Mouse (Mus musculus) liver, embryonic 14.5 days (tissue): Measurements from ENCODE around the gene Ranbp1. TPM values are rescaled to one million over a fixed set of nuclear protein-coding genes. Genes with fewer than 3 reads are reported as not detected.
A peak's percentile ranks its signal among the peaks of the same experiment; 100 is the strongest.

Experiments used
- ATAC-seq: fragments of 200-750 bp; cut with Nextera tagmentation; 2 replicates; pipeline ENCODE4 v1.8.0; 2017; ENCODE audit warnings: moderate number of reproducible peaks, mild to moderate bottlenecking, moderate library complexity; ENCODE audit not compliant: insufficient read depth
- DNase-seq, 3 experiments: peaks; one replicate each; pipeline ENCODE4 v3.0.0-alpha.2; 2012 to 2013; ENCODE audit warnings: low read depth in 3 of 3, low spot score in 3 of 3
- H3K27ac ChIP-seq: fragments of 300-500 bp; sonication (generic); 2 replicates; pipeline ENCODE4 v1.5.1; 2014; ENCODE audit warnings: moderate library complexity, mild to moderate bottlenecking, control low read depth, inconsistent platforms
- H3K27me3 ChIP-seq: fragments of 300-500 bp; sonication (generic); 2 replicates; pipeline ENCODE4 v1.6.1; 2014; ENCODE audit warnings: mild to moderate bottlenecking, low read length, moderate library complexity; ENCODE audit not compliant: control insufficient read depth, insufficient read depth
- H3K36me3 ChIP-seq: fragments of 300-500 bp; sonication (generic); replicated peaks from 2 replicates; pipeline ENCODE4 v1.6.1; 2014; ENCODE audit warnings: low read depth; ENCODE audit not compliant: control insufficient read depth, insufficient read depth
- H3K4me1 ChIP-seq, 2 experiments: fragments of 200-500 bp in 1 of 2; fragments of 300-500 bp in 1 of 2; sonication (generic) in 1 of 2; replicated peaks; 2 replicates each; pipeline ENCODE4 v1.6.1; 2012 to 2014; ENCODE audit warnings: antibody characterized with exemption in 1 of 2, inconsistent platforms in 1 of 2, low read length in 1 of 2; ENCODE audit not compliant: control insufficient read depth in 2 of 2, insufficient read depth in 2 of 2
- H3K4me2 ChIP-seq: fragments of 300-500 bp; sonication (generic); 2 replicates; pipeline ENCODE4 v1.6.1; 2014; ENCODE audit warnings: low read depth, mild to moderate bottlenecking, control low read depth, moderate library complexity
- H3K4me3 ChIP-seq, 2 experiments: fragments of 200-500 bp in 1 of 2; fragments of 300-500 bp in 1 of 2; sonication (generic) in 1 of 2; 2 replicates each; pipeline ENCODE4 v1.5.1; 2012 to 2014; ENCODE audit warnings: low read depth in 2 of 2, low read length in 2 of 2, mild to moderate bottlenecking in 2 of 2, control low read depth in 1 of 2, inconsistent platforms in 1 of 2, moderate library complexity in 1 of 2; ENCODE audit not compliant: insufficient read depth in 1 of 2
- H3K9ac ChIP-seq: fragments of 300-500 bp; sonication (generic); replicated peaks from 2 replicates; pipeline ENCODE4 v1.6.1; 2014; ENCODE audit warnings: mild to moderate bottlenecking, control low read depth, moderate library complexity
- H3K9me3 ChIP-seq: fragments of 300-500 bp; sonication (generic); 2 replicates; pipeline ENCODE4 v1.6.1; 2016; ENCODE audit warnings: low read length, mixed read lengths; ENCODE audit not compliant: control insufficient read depth
- CTCF ChIP-seq: IDR thresholded peaks from 2 replicates; pipeline ENCODE4 v1.5.1; 2016; ENCODE audit warnings: antibody characterized with exemption, low read depth, control low read depth
- EP300 ChIP-seq: IDR thresholded peaks from 2 replicates; pipeline ENCODE4 v1.6.1; 2016; ENCODE audit warnings: antibody characterized with exemption, low read depth
- WGBS: fragments of 180-500 bp; shearing (Covaris S2); extraction: QIAGEN DNeasy Blood & Tissue Kit; methylation state at CpG from one replicate; pipeline ENCODE4 v1.1.7; 2014; ENCODE audit not compliant: insufficient replicate concordance; 5-methylcytosine and 5-hydroxymethylcytosine counted together
- polyA plus RNA-seq, 2 experiments: library from polyadenylated mRNA; depleted of rRNA in 1 of 2; stranded (reverse) in 1 of 2; unstranded in 1 of 2; fragments of >200 nt; fragmentation: Nextera tagmentation in 1 of 2; extraction: Ambion mirVana in 1 of 2; gene quantifications; 2 replicates each; pipeline versions ENCODE4 v1.2.1 to v1.2.3; 2012 to 2014

The Ranbp1 gene
- polyA plus RNA-seq, 2 experiments, result 148 to 338 TPM

DNA sequence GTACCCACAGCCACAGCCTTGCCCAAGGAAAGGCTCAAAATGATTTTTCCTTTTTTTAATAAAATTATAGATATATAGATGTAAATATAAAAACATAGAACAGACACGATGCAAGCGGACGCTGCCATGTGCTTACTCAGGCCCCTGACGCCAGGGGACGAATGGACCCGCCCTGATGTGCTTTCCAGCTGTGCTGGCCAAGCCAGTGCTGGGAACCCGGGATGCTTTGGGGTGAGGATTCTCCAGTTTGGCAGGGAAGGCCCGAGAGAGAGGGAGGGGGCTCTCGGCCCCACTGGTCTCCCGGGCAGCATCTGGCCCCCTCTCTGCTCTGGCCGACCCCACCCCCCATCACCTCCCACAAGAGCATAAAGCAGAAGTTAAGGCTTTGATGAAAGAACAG lies 26.3 kb downstream of the Ranbp1 start:
- no peaks in the 10 kb centered on the region for H3K4me1 ChIP-seq
- 75% methylated on average over 11 of the region's 11 CpGs for WGBS
- no peak for ATAC-seq
- no peak overlapping the region for H3K27ac ChIP-seq
- H3K4me3 ChIP-seq, result no peak overlapping the region
- DNase-seq, result no peak
- H3K4me2 ChIP-seq, result no peak overlapping the region
- H3K36me3 ChIP-seq, result no peaks in the 10 kb centered on the region
- TF ChIP-seq CTCF (no peak), EP300 (no peak)
- no peak overlapping the region for H3K9ac ChIP-seq
- H3K9me3 ChIP-seq, result no peaks in the 10 kb centered on the region
- H3K27me3 ChIP-seq, result no peaks in the 10 kb centered on the region

DNA sequence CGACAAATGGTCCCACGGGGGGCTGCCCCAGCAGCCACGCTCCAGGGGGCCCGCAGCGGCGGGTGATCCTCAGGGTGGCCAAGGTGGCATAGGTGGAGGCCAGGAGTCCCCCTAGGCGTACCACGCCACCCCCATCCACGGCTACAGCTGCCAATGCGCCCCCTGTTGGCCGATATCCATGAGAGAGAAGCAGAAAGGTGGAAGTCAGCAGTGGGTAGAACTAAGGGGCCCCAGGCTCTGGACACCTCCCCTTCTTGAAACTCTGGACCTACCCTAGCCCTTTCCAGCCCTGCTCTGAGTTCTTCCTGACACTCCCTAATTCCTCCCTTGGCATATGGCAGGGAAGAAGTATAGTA lies 27.0 kb downstream of the Ranbp1 start:
- WGBS, result 53% methylated on average over 11 of the region's 11 CpGs
- H3K9me3 ChIP-seq, result no peaks in the 10 kb centered on the region

DNA sequence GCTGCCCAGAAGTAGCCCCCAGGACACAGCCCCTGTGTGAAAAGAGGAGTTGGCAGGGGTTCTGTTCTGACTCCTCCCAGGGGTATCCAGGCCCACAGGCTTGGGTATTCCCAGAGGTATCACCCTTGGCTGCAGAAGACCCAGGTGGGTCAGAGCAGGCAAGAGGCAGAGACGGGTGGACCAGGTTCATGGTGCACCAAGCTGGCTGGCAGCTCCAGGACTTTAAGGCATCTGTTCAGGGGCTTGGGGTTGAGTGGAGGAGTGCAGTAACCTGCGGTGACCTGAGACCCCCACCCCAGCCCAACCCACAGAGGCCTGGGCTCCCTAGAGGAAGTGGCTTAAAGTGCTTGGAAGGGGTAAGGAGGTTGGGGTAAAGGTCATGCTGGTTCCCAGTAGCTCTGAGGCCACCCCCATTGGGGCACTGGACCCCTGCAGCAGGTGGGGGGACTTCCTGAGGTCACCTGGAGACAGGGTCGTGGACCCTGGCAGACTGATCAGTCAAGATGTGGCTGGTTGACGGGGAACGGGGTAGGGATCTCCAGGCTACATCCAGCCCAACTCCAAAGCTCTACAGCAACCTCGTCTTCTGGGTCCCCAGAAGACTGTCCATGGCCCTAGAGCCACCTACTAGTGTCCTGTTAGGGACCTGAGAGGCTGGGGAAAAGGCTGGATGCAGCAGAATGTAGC lies 27.5 kb downstream of the Ranbp1 start:
- DNase-seq, result no peak
- no peaks in the 10 kb centered on the region for H3K27me3 ChIP-seq
- H3K9me3 ChIP-seq, result no peaks in the 10 kb centered on the region
- H3K27ac ChIP-seq, result no peak overlapping the region
- H3K4me1 ChIP-seq, result no peaks in the 10 kb centered on the region
- no peak overlapping the region for H3K9ac ChIP-seq
- 62% methylated on average over 6 of the region's 6 CpGs for WGBS
- no peak for ATAC-seq
- H3K4me2 ChIP-seq, result no peak overlapping the region
- no peak overlapping the region for H3K4me3 ChIP-seq
- TF ChIP-seq CTCF (no peak), EP300 (no peak)
- H3K36me3 ChIP-seq, result no peaks in the 10 kb centered on the region

More for the DNA sequence above, 27.0 kb downstream of the Ranbp1 start:
- no peak overlapping the region for H3K27ac ChIP-seq
- H3K36me3 ChIP-seq, result no peaks in the 10 kb centered on the region
- no peak overlapping the region for H3K9ac ChIP-seq
- ATAC-seq (no peak), DNase-seq (no peak)
- no peaks in the 10 kb centered on the region for H3K4me1 ChIP-seq
- H3K4me3 ChIP-seq, result no peak overlapping the region
- no peak overlapping the region for H3K4me2 ChIP-seq
- TF ChIP-seq CTCF (peak; percentile 63), EP300 (no peak)
- H3K27me3 ChIP-seq, result no peaks in the 10 kb centered on the region

DNA sequence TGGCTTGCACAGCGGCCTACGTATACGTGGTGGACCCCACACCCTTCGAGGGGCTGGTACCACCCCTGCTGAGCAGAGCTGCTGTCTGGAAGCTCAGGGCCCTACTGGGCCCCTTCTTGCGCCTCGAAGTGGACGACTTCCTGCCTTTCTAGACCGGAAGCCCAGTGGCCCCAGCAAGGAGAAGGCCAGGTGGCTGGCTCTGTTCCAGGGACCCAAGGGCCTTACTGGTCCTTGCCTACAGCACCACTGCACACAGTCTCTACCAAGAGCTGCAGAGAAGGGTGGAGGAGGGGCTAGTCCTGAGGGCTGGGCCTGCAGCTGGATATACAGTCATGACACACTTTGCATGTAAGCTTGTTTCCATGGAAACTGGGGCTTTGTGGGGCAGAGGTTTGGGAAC lies 28.5 kb downstream of the Ranbp1 start:
- Histone ChIP-seq H3K36me3 (no peaks in the 10 kb centered on the region), H3K9ac (no peak overlapping the region), H3K9me3 (no peaks in the 10 kb centered on the region), H3K4me2 (no peak overlapping the region), H3K4me3 (no peak overlapping the region), H3K4me1 (no peaks in the 10 kb centered on the region), H3K27me3 (no peaks in the 10 kb centered on the region), H3K27ac (no peak overlapping the region)
- DNase-seq, result no peak
- WGBS, result 30% methylated on average over 8 of the region's 8 CpGs
- TF ChIP-seq EP300 (no peak), CTCF (no peak)
- no peak for ATAC-seq

DNA sequence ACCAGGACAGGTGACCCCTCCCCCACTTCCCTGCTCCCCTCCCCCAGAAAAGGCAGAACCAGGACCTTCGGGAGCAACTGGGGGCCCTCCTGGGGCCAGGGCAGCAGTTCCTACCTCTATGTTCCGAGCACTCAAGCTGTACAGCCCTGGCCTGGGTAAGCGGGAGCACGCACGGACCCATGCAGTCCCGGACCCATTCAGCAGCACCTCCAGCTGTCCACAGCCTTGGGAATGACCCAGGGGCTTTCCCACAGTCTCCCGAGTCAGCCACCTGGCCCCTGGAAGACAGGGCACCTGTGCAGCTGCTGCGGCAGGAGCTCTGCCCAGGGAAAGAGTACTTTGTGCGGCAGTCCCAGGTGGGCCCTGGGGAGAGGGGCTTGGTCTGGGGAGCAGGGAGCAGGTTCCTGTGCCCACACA lies 29.9 kb downstream of the Ranbp1 start:
- H3K27ac ChIP-seq, result no peak overlapping the region
- no peak for DNase-seq
- H3K36me3 ChIP-seq, result no peaks in the 10 kb centered on the region
- H3K4me1 ChIP-seq, result no peaks in the 10 kb centered on the region
- TF ChIP-seq CTCF, result no peak
- no peak for TF ChIP-seq EP300
- H3K9ac ChIP-seq, result no peak overlapping the region
- no peaks in the 10 kb centered on the region for H3K27me3 ChIP-seq
- H3K9me3 ChIP-seq, result no peaks in the 10 kb centered on the region
- H3K4me2 ChIP-seq, result no peak overlapping the region
- 72% methylated on average over 9 of the region's 9 CpGs for WGBS
- no peak for ATAC-seq
- H3K4me3 ChIP-seq, result no peak overlapping the region
